20 mouse cellular contexts compared by ENCODE assay signal in the genomic region with DNA sequence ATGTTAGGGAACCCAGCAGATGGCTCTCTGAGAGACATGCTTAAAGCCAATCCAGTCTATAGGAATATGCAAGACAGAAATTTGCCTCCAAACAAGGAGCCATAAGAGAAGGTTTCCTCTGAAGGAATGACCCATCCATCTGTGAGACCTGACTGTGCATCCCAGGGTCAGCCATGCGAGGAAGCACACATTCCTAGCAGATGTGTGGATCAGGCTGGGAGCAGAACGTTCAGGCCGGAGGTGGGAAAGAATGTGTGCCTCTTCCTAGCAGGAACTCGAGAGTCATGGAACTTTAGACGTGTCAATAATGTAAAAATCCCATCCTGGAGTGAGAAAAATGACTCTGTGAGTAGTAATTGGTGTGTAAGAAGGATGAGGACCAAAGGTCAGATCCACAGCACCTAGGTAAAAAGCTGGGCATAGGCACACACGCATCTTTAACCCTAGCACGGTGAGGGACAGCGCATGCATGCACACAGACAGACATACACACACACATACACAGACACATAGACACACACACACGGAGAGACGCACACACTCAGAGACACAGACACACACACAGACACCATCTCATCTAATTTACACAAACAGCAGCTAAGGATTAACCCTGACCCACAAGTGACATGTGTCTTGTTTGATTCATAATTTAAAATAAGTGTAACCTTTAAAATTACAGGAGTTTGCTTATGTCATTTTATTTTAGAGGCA. TPM values are rescaled to one million over a fixed set of nuclear protein-coding genes. Genes with fewer than 3 reads are reported as not detected.
DNase-seq lines count a peak whose midpoint lies in the region; ATAC-seq and TF ChIP-seq lines count a peak whose summit lies in the region.
"Had no signal": no experiment of that assay in that cellular context is flagged by ENCODE, and none has a peak within 500 bp of the region (broad histone marks: within the 10 kb centered on the region; RNA-seq: fewer than 3 reads in every experiment).

No protein-coding gene starts in this region.

- no peaks in the 10 kb centered on the region for H3K4me1 ChIP-seq in kidney, postnatal 0 days (replicated peaks; ENCODE audit: insufficient read depth, low read length)
- H3K4me1 ChIP-seq in midbrain, embryonic 15.5 days, result peaks cover 9% of the 10 kb centered on the region
- H3K4me1 ChIP-seq in midbrain, embryonic 16.5 days (ENCODE audit: control insufficient read depth, insufficient read depth, low read length), result peaks cover 3% of the 10 kb centered on the region; the same call in 1 of the 2 replicates
- peaks cover 8% of the 10 kb centered on the region; the same call in 1 of the 2 replicates for H3K4me1 ChIP-seq in brown adipose tissue, adult 24 weeks (ENCODE audit: control insufficient read depth, insufficient read depth, insufficient read length, low read length)
- H3K4me1 ChIP-seq: embryonic facial prominence, embryonic 12.5 days had no signal

- no peaks in the 10 kb centered on the region for H3K27me3 ChIP-seq in kidney, postnatal 0 days (ENCODE audit: insufficient read depth, low read length)
- no peaks in the 10 kb centered on the region for H3K27me3 ChIP-seq in midbrain, embryonic 15.5 days (replicated peaks)
- H3K27me3 ChIP-seq in midbrain, embryonic 16.5 days (ENCODE audit: control insufficient read depth, insufficient read depth, low read depth, low read length), result no peaks in the 10 kb centered on the region
- H3K27me3 ChIP-seq: embryonic facial prominence, embryonic 12.5 days; forebrain, embryonic 12.5 days; heart, embryonic 15.5 days had no signal

- H3K4me3 ChIP-seq in kidney, postnatal 0 days (replicated peaks; ENCODE audit: low read depth, low read length), result no peak overlapping the region
- H3K4me3 ChIP-seq in midbrain, embryonic 15.5 days, result no peak overlapping the region
- H3K4me3 ChIP-seq in midbrain, embryonic 16.5 days (ENCODE audit: low read depth, low read length), result no peak overlapping the region
- H3K4me3 ChIP-seq in brown adipose tissue, adult 24 weeks (ENCODE audit: insufficient read depth, low read depth, low read length), result no peak overlapping the region
- H3K4me3 ChIP-seq: embryonic facial prominence, embryonic 12.5 days; forebrain, embryonic 12.5 days; heart, embryonic 10.5 days; heart, embryonic 15.5 days had no signal

- no peak overlapping the region for H3K4me2 ChIP-seq in kidney, postnatal 0 days (ENCODE audit: low read length)
- no peak overlapping the region for H3K4me2 ChIP-seq in midbrain, embryonic 15.5 days
- H3K4me2 ChIP-seq in midbrain, embryonic 16.5 days (ENCODE audit: low read length), result no peak overlapping the region

- no peak for DNase-seq in frontal cortex, postnatal 36 days (ENCODE audit: low spot score in 2 of 2)
- DNase-seq in kidney, postnatal 0 days (ENCODE audit: low spot score), result peak; percentile 29
- DNase-seq in kidney, postnatal 25 days, result no peak
- no peak for DNase-seq in spleen, adult 18-20 months
- DNase-seq: adrenal gland, postnatal 10 days; cerebellum, adult 11-12 months; cerebellum, adult 9-10 months; cerebellum, postnatal 25 days; forebrain, postnatal 0 days; gastrocnemius, postnatal 36 days; heart, postnatal 14 days had no signal

- H3K9me3 ChIP-seq in kidney, postnatal 0 days (replicated peaks; ENCODE audit: low read length), result no peaks in the 10 kb centered on the region
- no peaks in the 10 kb centered on the region for H3K9me3 ChIP-seq in midbrain, embryonic 15.5 days
- H3K9me3 ChIP-seq in midbrain, embryonic 16.5 days (replicated peaks; ENCODE audit: control insufficient read depth, low read length, poor library complexity, severe bottlenecking), result no peaks in the 10 kb centered on the region
- H3K9me3 ChIP-seq: embryonic facial prominence, embryonic 12.5 days; forebrain, embryonic 12.5 days; heart, embryonic 10.5 days; heart, embryonic 15.5 days had no signal

- ATAC-seq in frontal cortex, adult (ENCODE audit: low TSS enrichment), result peak; percentile 70; the same call in 1 of the 2 replicates
- ATAC-seq in kidney, postnatal 0 days (replicated peaks; ENCODE audit: low FRiP score, low read depth), result 0 out of 2 replicates have a peak, but pooled peaks have one; percentile 43
- ATAC-seq in midbrain, embryonic 15.5 days (replicated peaks), result 0 out of 2 replicates have a peak, but pooled peaks have one; percentile 52
- ATAC-seq in midbrain, embryonic 16.5 days, result no peak

- WGBS in kidney, postnatal 0 days, result 56% methylated on average over 10 of the region's 10 CpGs
- WGBS in midbrain, embryonic 15.5 days, result 77% methylated on average over 10 of the region's 10 CpGs
- WGBS in midbrain, embryonic 16.5 days, result 81% methylated on average over 10 of the region's 10 CpGs

- no peak for TF ChIP-seq CTCF in kidney, postnatal 0 days (IDR thresholded peaks at IDR 0.05; ENCODE audit: low read depth)

- no peak overlapping the region for H3K9ac ChIP-seq in kidney, postnatal 0 days (ENCODE audit: low read depth, low read length)
- no peak overlapping the region for H3K9ac ChIP-seq in midbrain, embryonic 15.5 days
- no peak overlapping the region for H3K9ac ChIP-seq in midbrain, embryonic 16.5 days (ENCODE audit: low read depth, low read length)
- H3K9ac ChIP-seq: embryonic facial prominence, embryonic 12.5 days; forebrain, embryonic 12.5 days; heart, embryonic 15.5 days had no signal

- no peaks in the 10 kb centered on the region for H3K36me3 ChIP-seq in kidney, postnatal 0 days (ENCODE audit: insufficient read depth, low read length)
- no peaks in the 10 kb centered on the region for H3K36me3 ChIP-seq in midbrain, embryonic 15.5 days (replicated peaks)
- no peaks in the 10 kb centered on the region for H3K36me3 ChIP-seq in midbrain, embryonic 16.5 days (ENCODE audit: control insufficient read depth, insufficient read depth, low read length)
- H3K36me3 ChIP-seq: embryonic facial prominence, embryonic 12.5 days; forebrain, embryonic 12.5 days; heart, embryonic 10.5 days; heart, embryonic 15.5 days had no signal

- H3K27ac ChIP-seq in kidney, postnatal 0 days, result no peak overlapping the region
- H3K27ac ChIP-seq in midbrain, embryonic 15.5 days, result no peak overlapping the region
- H3K27ac ChIP-seq in midbrain, embryonic 16.5 days (ENCODE audit: low read length), result no peak overlapping the region
- H3K27ac ChIP-seq in brown adipose tissue, adult 24 weeks (replicated peaks; ENCODE audit: low read depth, low read length), result peak overlapping the region; percentile 64; the same call in 1 of the 2 replicates
- H3K27ac ChIP-seq: embryonic facial prominence, embryonic 12.5 days; forebrain, embryonic 12.5 days; heart, embryonic 10.5 days; heart, embryonic 15.5 days; hindbrain, embryonic 14.5 days had no signal

RNA-seq across cellular contexts. Expression of a gene that starts 51.5 kb away (rescaled TPM):
- 8.9 and 9.2 TPM in 2 replicates for polyA plus RNA-seq in kidney, postnatal 0 days (2015; fragmentation: Nextera tagmentation; extraction: Ambion mirVana)
- 3.9 and 4.5 TPM in 2 replicates for polyA plus RNA-seq in midbrain, embryonic 15.5 days (2015; fragmentation: Nextera tagmentation; extraction: Ambion mirVana)
- 3.4 and 3.9 TPM in 2 replicates for polyA plus RNA-seq in midbrain, embryonic 16.5 days (2015; fragmentation: Nextera tagmentation; extraction: Ambion mirVana)
- polyA plus RNA-seq in brown adipose tissue, adult 24 weeks (2012; ENCODE audit: insufficient read depth, insufficient read length, missing spikeins), result 8.6 and 10.5 TPM in 2 replicates
